Mouse (Mus musculus) myocyte (in vitro differentiated cells): Measurements from ENCODE around the gene Pigk. TPM values are rescaled to one million over a fixed set of nuclear protein-coding genes. Genes with fewer than 3 reads are reported as not detected.

ENCODE experiments used
- H3K27me3 ChIP-seq: one replicate; pipeline ENCODE4 v1.6.1; 2011; ENCODE audit not compliant: control insufficient read depth, insufficient read depth, insufficient read length
- H3K36me3 ChIP-seq: one replicate; pipeline ENCODE4 v1.6.1; 2011; ENCODE audit not compliant: control insufficient read depth, insufficient read depth
- H3K4me2 ChIP-seq: one replicate; pipeline ENCODE4 v1.6.1; 2011; ENCODE audit warnings: low read depth, control low read depth
- H3K4me3 ChIP-seq: one replicate; pipeline ENCODE4 v1.5.1; 2011; ENCODE audit warnings: mild to moderate bottlenecking, control low read depth, moderate library complexity
- H3K79me2 ChIP-seq: one replicate; pipeline ENCODE4 v1.6.1; 2011; ENCODE audit not compliant: control insufficient read depth, insufficient read depth
- H3ac ChIP-seq: one replicate; pipeline ENCODE4 v1.6.1; 2011; ENCODE audit not compliant: control insufficient read depth, insufficient read length
- CEBPB ChIP-seq: IDR thresholded peaks from 2 replicates; pipeline ENCODE4 v1.6.1; 2011; ENCODE audit warnings: mild to moderate bottlenecking, moderate library complexity; ENCODE audit not compliant: poor library complexity, insufficient read depth, severe bottlenecking
- E2F4 ChIP-seq: IDR thresholded peaks from one replicate; pipeline ENCODE4 v1.6.1; 2011; ENCODE audit warnings: mild to moderate bottlenecking, control low read depth, moderate library complexity; ENCODE audit not compliant: insufficient read depth
- MAX ChIP-seq: IDR thresholded peaks from one replicate; pipeline ENCODE4 v1.6.1; 2011; ENCODE audit warnings: low read depth, mild to moderate bottlenecking, control low read depth
- MYOD1 ChIP-seq, 3 experiments: IDR thresholded peaks; one replicate each; pipeline ENCODE4 v1.6.1; 2011; ENCODE audit warnings: control low read depth in 2 of 3, low read depth in 2 of 3, mild to moderate bottlenecking in 2 of 3, moderate library complexity in 1 of 3; ENCODE audit not compliant: insufficient read length in 2 of 3, control insufficient read depth in 1 of 3
- MYOG ChIP-seq, 3 experiments: IDR thresholded peaks; one replicate each; pipeline ENCODE4 v1.6.1; 2011; ENCODE audit warnings: control low read depth in 2 of 3, low read depth in 2 of 3, mild to moderate bottlenecking in 2 of 3; ENCODE audit not compliant: insufficient read length in 2 of 3, control insufficient read depth in 1 of 3, insufficient read depth in 1 of 3
- POLR2A ChIP-seq: IDR thresholded peaks from one replicate; pipeline ENCODE4 v1.6.1; 2011; ENCODE audit warnings: low read depth, mild to moderate bottlenecking, control low read depth, moderate library complexity; ENCODE audit not compliant: insufficient read length
- POLR2AphosphoS2 ChIP-seq: IDR thresholded peaks from one replicate; pipeline ENCODE4 v1.6.1; 2011; ENCODE audit warnings: low read depth, control low read depth; ENCODE audit not compliant: insufficient read length
- REST ChIP-seq: IDR thresholded peaks from one replicate; pipeline ENCODE4 v1.6.1; 2011; ENCODE audit warnings: mild to moderate bottlenecking, control low read depth, moderate library complexity; ENCODE audit not compliant: insufficient read depth, insufficient read length
- SRF ChIP-seq: IDR thresholded peaks from one replicate; pipeline ENCODE4 v1.6.1; 2011; ENCODE audit warnings: low read depth; ENCODE audit not compliant: control insufficient read depth, insufficient read length
- TCF12 ChIP-seq: IDR thresholded peaks from one replicate; pipeline ENCODE4 v1.6.1; 2011; ENCODE audit warnings: mild to moderate bottlenecking, control low read depth; ENCODE audit not compliant: poor library complexity, insufficient read depth, severe bottlenecking
- TCF3 ChIP-seq: IDR thresholded peaks from one replicate; pipeline ENCODE4 v1.6.1; 2011; ENCODE audit warnings: low read depth, control low read depth; ENCODE audit not compliant: insufficient read length
- USF1 ChIP-seq: IDR thresholded peaks from one replicate; pipeline ENCODE4 v1.6.1; 2011; ENCODE audit warnings: low read depth, mild to moderate bottlenecking, control low read depth, moderate library complexity
- polyA plus RNA-seq: library from polyadenylated mRNA; unstranded; fragments of >200 nt; fragmentation: generic; extraction: Trizol; gene quantifications from one replicate; pipeline ENCODE4 v1.2.1, GENCODE M21; 2012; ENCODE audit warnings: missing spikeins

Pigk gene
- polyA plus RNA-seq, 1 experiment: 20.7 TPM

- Histone ChIP-seq H3ac (no peak overlapping the region), H3K36me3 (no peaks in the 10 kb centered on the region), H3K27me3 (peaks cover 5% of the 10 kb centered on the region), H3K4me3 (no peak overlapping the region), H3K79me2 (no peaks in the 10 kb centered on the region), H3K4me2 (peak overlapping the region; percentile 83)
- no peak for TF ChIP-seq POLR2A
Measured at GRCm38 (mm10) chr3:152668793-152669192, 45.1 kb upstream of the Pigk start.

GRCm38 (mm10) chr3:152669783-152670182, 44.1 kb upstream of the Pigk start:
- peaks cover 5% of the 10 kb centered on the region for H3K27me3 ChIP-seq
- H3K4me3 ChIP-seq: no peak overlapping the region
- H3ac ChIP-seq: no peak overlapping the region

GRCm38 (mm10) chr3:152674663-152675062, 39.2 kb upstream of the Pigk start:
- TF ChIP-seq E2F4 (no peak), POLR2AphosphoS2 (no peak), SRF (no peak), MYOD1 (IDR thresholded peaks at IDR 0.05; ENCODE audit: control insufficient read depth in 1 of 3, insufficient read length in 2 of 3, low read depth in 2 of 3) (no peak), CEBPB (no peak)
- no peak overlapping the region for H3K4me3 ChIP-seq
- no peaks in the 10 kb centered on the region for H3K36me3 ChIP-seq
- no peak overlapping the region for H3ac ChIP-seq
- no peaks in the 10 kb centered on the region for H3K27me3 ChIP-seq
- no peak overlapping the region for H3K4me2 ChIP-seq
- H3K79me2 ChIP-seq: no peaks in the 10 kb centered on the region

More at GRCm38 (mm10) chr3:152669783-152670182, 44.1 kb upstream of the Pigk start:
- no peak for TF ChIP-seq USF1
- no peak for TF ChIP-seq CEBPB
- no peak for TF ChIP-seq SRF
- no peak for TF ChIP-seq MAX
- TF ChIP-seq MYOG (IDR thresholded peaks at IDR 0.05; ENCODE audit: control insufficient read depth in 1 of 3, insufficient read depth in 1 of 3, insufficient read length in 2 of 3, low read depth in 2 of 3): no peak
- Histone ChIP-seq H3K4me2 (no peak overlapping the region), H3K36me3 (no peaks in the 10 kb centered on the region), H3K79me2 (no peaks in the 10 kb centered on the region)

GRCm38 (mm10) chr3:152688532-152688931, 25.4 kb upstream of the Pigk start:
- no peaks in the 10 kb centered on the region for H3K79me2 ChIP-seq
- peaks cover 17% of the 10 kb centered on the region for H3K27me3 ChIP-seq
- TF ChIP-seq TCF12: no peak
- no peak for TF ChIP-seq USF1
- TF ChIP-seq POLR2AphosphoS2: no peak
- no peak for TF ChIP-seq POLR2A
- no peak for TF ChIP-seq REST
- TF ChIP-seq SRF: no peak
- TF ChIP-seq TCF3: no peak
- no peak for TF ChIP-seq MYOD1 (IDR thresholded peaks at IDR 0.05; ENCODE audit: control insufficient read depth in 1 of 3, insufficient read length in 2 of 3, low read depth in 2 of 3)
- TF ChIP-seq MAX: no peak
- no peak for TF ChIP-seq CEBPB
- no peak for TF ChIP-seq E2F4
- no peak for TF ChIP-seq MYOG (IDR thresholded peaks at IDR 0.05; ENCODE audit: control insufficient read depth in 1 of 3, insufficient read depth in 1 of 3, insufficient read length in 2 of 3, low read depth in 2 of 3)
- H3K4me3 ChIP-seq: no peak overlapping the region
- no peak overlapping the region for H3ac ChIP-seq
- H3K4me2 ChIP-seq: no peak overlapping the region
- no peaks in the 10 kb centered on the region for H3K36me3 ChIP-seq

GRCm38 (mm10) chr3:152689105-152689504, 24.8 kb upstream of the Pigk start:
- no peak overlapping the region for H3K4me3 ChIP-seq
- peaks cover 19% of the 10 kb centered on the region for H3K27me3 ChIP-seq
- H3K4me2 ChIP-seq: no peak overlapping the region
- H3ac ChIP-seq: no peak overlapping the region
- no peaks in the 10 kb centered on the region for H3K36me3 ChIP-seq
- H3K79me2 ChIP-seq: no peaks in the 10 kb centered on the region
- no peak for TF ChIP-seq USF1
- TF ChIP-seq TCF12: no peak
- no peak for TF ChIP-seq POLR2AphosphoS2
- TF ChIP-seq POLR2A: no peak
- no peak for TF ChIP-seq E2F4
- TF ChIP-seq CEBPB: no peak
- no peak for TF ChIP-seq SRF
- TF ChIP-seq MYOG (IDR thresholded peaks at IDR 0.05; ENCODE audit: control insufficient read depth in 1 of 3, insufficient read depth in 1 of 3, insufficient read length in 2 of 3, low read depth in 2 of 3): no peak
- TF ChIP-seq TCF3: no peak
- TF ChIP-seq MYOD1 (IDR thresholded peaks at IDR 0.05; ENCODE audit: control insufficient read depth in 1 of 3, insufficient read length in 2 of 3, low read depth in 2 of 3): no peak

GRCm38 (mm10) chr3:152694950-152695349, 18.9 kb upstream of the Pigk start:
- Histone ChIP-seq H3ac (no peak overlapping the region), H3K79me2 (no peaks in the 10 kb centered on the region), H3K4me2 (no peak overlapping the region), H3K36me3 (no peaks in the 10 kb centered on the region), H3K4me3 (no peak overlapping the region), H3K27me3 (peaks cover 30% of the 10 kb centered on the region)
- no peak for TF ChIP-seq MYOD1 (IDR thresholded peaks at IDR 0.05; ENCODE audit: control insufficient read depth in 1 of 3, insufficient read length in 2 of 3, low read depth in 2 of 3)
